Mouse (Mus musculus): ENCODE results near the gene Entpd8.

The Entpd8 gene

GRCm38 (mm10) chr2:25098005-25098615, 18.0 kb downstream of the Entpd8 start:
- peak; percentile 52 for DNase-seq

GRCm38 (mm10) chr2:25098956-25099355, 18.9 kb downstream of the Entpd8 start:
- DNase-seq, result peak; percentile 33

- no peak for DNase-seq
These were observed 19.6 kb downstream of the Entpd8 start for GRCm38 (mm10) chr2:25099703-25100102.

DNA sequence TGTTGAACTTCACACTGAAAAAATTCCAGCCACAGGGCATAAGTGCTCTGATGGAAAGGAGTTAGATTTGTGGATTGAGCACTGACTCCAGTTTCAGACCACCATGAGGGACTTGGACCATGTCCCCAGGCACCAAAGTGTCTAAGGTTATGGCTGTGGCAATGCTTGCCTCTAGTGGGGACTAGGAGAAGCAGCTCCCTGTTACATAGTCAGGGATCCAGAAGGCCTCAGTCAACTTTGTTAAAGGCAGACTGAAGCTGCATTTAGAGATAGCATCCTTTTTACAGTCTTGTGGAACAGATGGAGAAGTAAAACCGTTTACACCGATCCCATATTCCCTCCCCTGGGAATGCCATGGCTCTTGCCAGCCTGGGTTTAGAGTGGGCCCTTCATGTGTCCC, 24.0 kb downstream of the Entpd8 start:
- DNase-seq, result no peak

GRCm38 (mm10) chr2:25106045-25106444, 25.9 kb downstream of the Entpd8 start:
- no peak for DNase-seq

- DNase-seq, result no peak
These were observed 29.4 kb downstream of the Entpd8 start for GRCm38 (mm10) chr2:25109487-25109886.

DNA sequence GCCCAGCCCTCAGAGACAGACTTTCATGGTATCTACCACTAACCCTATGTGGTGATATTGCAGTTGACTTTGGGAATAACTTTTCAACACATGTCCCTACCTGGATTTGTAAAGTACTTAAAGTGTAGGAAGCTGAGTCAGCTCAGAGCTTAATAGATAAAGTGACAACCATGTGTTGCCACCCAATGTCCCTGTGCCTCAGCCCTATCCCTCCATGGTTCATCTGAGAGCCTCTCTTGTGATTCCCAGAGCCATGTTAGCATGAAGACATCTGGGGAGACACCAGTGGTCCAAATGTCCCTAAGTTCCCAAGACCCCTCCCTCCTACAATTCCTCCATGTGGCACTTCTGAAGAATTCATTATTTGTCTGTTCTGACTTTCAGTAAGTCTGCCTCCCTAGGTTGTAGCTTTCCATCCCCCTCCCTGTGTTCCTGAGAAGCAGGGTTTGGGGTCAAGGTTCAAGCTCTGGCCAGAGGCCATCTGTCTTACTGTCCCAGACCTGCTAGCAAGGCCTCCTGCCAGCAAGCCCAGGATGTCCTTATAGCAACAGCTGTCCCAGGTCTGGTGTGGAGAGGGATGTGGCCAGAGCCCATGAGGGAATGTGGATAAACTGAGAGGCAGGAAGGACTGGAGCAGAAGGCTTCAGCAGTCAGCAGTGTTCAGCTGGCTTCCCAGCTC, 30.5 kb downstream of the Entpd8 start:
- no peak for DNase-seq

- no peak for DNase-seq
These were observed 31.2 kb downstream of the Entpd8 start for GRCm38 (mm10) chr2:25111184-25111791.

DNA sequence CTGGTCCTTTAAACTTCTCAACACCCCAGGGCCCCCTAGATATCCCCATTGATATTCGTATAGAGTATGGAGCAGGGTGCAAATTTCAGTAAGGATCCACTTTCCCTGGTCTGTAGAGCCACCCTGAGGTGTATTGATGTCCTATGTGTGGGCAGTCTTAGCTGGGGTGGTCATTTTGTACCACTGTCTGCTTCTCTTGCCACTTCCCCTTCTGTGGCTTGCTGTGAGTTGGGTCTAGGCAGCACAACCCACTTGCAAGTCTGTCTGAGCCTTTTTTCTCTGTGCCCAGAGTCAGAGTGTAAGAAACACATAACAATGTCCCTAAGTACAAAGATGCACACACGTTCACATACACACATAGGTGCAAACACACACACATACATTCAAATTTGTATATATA, 34.2 kb downstream of the Entpd8 start:
- no peak for DNase-seq

GRCm38 (mm10) chr2:25115442-25115841, 35.3 kb downstream of the Entpd8 start:
- no peak for DNase-seq

GRCm38 (mm10) chr2:25120963-25121362, 40.9 kb downstream of the Entpd8 start:
- DNase-seq, result no peak

- DNase-seq, result no peak
These were observed 42.6 kb downstream of the Entpd8 start for GRCm38 (mm10) chr2:25122666-25123065.

DNA sequence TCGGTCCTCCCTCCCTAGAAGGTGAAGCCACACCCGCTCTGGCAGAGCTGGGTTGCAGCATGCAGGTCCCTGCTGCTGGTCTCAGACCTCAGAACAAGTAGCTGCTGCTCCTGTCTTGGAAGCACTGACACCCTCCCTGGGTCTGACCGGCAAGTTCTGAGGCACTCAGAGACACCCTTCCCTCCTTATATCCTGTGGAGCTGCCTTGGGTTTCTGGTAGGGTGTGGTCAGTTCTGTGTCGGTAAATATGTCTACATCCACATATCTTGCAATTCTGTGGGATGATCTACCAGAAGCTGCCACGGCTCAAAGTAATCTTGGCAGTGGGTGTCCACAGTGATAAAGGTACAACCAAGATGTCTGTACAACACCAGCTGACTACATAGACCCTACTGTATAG, 43.4 kb downstream of the Entpd8 start:
- no peak for DNase-seq

DNA sequence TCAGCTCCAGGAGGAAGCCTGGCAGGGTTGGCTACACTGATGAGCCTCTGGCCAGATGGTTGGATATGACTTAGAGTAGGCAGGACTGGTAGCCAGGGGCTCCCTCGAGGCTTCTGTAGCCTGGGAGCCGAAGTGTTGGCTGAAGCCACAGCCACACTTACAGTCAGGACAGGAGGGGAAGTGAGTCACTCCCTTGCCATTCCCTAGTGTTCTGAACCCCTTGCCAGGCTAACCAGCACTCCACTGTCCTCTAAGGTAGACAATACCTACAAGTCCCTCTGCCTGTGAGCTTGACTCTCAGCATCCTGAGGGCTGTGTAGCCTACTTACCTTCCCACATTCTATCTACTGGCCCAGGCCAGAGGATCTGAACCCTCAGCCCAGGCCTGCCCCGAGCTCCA, 44.3 kb downstream of the Entpd8 start:
- DNase-seq, result no peak

DNA sequence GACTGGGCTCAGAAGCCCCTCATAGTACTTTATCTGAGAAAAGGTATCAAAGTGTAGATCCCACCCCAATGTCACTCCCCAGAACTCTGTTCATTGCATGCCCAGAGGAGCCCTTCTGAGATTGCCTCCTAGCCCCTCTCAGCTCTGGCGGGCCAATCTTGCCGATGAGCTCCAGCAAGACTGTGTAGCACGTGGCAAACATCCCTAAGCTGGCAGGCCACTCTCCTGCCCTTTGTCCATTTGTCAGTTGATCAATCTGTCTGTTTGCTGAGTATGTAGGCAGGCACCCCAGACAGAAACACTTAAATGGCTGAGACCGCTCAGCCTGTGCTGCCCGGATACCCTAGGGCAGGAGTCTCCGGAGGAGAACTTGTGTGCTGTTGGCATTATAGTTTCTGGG, 45.0 kb downstream of the Entpd8 start:
- DNase-seq, result no peak

GRCm38 (mm10) chr2:25126011-25127010, 46.2 kb downstream of the Entpd8 start:
- peak; percentile 26 for DNase-seq

GRCm38 (mm10) chr2:25127206-25127605, 47.1 kb downstream of the Entpd8 start:
- no peak for DNase-seq

DNA sequence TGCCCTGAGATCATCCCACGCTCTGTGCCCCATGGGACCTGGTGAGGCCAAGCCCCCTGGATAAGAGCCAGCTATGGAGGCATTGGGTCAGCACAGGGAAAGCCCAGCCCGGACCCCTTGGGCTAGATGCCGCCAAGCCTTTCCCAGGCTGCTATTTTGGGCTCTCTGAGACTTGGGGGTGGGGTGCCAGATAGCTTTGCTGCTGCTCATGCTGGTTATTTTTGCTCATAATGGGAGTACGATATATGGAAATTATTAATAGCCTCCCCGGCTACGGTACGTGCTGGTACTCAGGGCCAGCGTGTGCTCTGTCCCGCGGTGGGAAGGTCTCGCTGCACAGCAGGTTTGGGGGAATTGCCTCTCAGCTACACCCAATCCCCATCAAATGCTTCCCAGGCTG, 48.0 kb downstream of the Entpd8 start:
- DNase-seq, result no peak

DNA sequence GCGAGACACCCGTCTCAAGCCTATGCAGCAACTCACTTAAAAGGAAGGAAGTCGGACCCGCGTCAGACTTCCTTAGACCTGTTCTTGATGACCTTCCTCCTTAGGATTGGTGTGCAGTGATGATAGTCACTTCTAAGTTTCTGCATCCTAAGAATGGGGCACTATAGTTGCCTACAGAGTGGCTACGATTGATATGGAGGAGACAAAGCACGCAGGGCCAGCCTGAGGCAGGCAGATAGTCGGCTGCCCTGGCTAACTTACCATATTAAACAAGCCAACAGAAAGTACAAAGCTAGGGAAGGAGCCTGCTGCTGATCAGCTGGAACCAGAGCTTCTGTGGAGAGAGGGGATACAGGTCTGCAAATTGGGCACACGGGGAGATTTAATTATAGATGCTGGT, 51.5 kb downstream of the Entpd8 start:
- no peak for DNase-seq

All from layer of hippocampus, adult 9-11 months (tissue).